Mouse (Mus musculus) brain, embryonic 18.5 days (tissue): ENCODE results near the gene Lrpprc.

ENCODE experiments used
- DNase-seq: peaks from one replicate; pipeline ENCODE4 v3.0.0-alpha.2; 2012; ENCODE audit warnings: low read depth, low spot score

Gene Lrpprc

GRCm38 (mm10) chr17:84717416-84717815 lies 73.2 kb downstream of the Lrpprc start:
- no peak for DNase-seq

GRCm38 (mm10) chr17:84716252-84716872 lies 74.2 kb downstream of the Lrpprc start:
- no peak for DNase-seq

GRCm38 (mm10) chr17:84714930-84715329 lies 75.7 kb downstream of the Lrpprc start:
- no peak for DNase-seq

GRCm38 (mm10) chr17:84713563-84714164 lies 76.9 kb downstream of the Lrpprc start:
- DNase-seq = no peak

DNA sequence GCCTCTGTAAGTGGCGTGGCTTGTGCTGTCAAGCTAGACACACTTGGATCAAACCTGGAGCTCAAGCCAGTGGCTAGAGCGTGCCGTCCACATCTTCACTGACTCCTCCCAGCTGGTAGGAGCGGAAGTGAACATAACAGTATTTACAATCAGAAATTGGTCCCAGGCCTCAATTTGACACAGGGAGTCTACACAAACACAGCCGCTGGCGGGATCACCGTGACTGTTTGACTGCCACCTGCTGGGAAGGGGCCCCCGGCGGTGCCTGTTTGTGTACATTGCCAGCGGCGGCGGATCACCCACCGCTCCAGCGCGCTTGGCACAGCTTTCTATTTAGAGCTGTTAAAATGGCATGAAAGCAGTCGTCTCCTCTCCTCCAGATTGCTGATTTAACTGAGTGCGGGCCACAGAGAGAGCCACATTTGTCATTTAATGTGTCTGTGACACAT lies 81.2 kb downstream of the Lrpprc start:
- DNase-seq = no peak

DNA sequence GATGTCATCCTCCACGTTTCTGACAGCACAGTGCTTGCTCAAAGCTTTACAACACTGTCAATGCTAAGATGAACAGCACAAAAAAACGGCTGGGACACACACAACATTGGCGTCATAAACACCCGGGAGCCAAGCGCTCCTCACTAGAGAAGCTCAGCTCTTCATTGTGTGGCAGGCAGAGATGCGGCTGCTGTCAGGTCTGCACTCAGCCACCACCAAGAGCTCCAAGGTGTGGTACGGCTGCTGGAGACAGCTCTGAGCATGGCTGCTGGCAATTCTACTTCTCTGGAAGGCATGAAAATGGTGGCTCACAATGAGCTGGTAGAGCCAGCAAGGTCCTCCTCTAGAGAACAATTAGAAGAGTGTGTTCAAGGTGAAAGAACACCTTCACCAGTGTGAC lies 81.8 kb downstream of the Lrpprc start:
- no peak for DNase-seq

DNA sequence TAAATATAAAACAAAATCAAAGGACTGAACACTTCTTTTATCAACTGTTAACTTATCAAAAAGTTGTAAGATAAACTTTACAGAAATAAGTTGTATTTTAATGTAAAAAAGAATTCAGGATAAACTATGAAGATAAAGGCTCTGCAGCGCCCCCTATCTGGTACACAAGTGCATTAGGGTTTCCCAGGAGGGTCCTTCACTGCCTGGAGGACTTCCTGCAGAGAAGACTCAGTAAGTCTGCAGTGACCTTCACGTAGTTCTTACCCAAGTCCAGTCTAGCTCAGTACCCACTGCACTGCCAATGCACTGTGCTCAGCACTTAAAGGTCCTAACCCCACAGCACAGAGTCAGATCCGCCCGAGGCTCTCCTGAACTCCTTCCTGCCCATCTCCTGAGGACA lies 83.2 kb downstream of the Lrpprc start:
- no peak for DNase-seq

DNA sequence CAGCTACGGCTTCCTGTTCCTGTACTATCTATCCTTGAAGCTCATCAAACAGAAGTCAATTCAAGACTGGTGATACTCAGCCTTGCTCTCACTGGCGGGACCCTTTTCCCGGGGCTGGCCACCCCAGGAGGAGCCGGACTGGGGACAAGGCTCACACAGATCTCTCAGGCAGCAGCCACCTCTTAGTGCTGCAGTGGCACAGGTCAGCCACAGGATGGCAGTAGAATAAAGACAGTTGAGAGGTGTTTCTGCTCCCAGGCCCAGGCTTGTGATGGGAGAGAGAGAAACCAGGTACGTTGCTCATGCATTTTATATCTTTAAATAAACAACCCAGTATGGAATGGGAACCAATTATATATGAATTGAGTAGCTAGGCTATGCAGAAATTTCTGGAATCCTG lies 91.9 kb downstream of the Lrpprc start:
- no peak for DNase-seq

DNA sequence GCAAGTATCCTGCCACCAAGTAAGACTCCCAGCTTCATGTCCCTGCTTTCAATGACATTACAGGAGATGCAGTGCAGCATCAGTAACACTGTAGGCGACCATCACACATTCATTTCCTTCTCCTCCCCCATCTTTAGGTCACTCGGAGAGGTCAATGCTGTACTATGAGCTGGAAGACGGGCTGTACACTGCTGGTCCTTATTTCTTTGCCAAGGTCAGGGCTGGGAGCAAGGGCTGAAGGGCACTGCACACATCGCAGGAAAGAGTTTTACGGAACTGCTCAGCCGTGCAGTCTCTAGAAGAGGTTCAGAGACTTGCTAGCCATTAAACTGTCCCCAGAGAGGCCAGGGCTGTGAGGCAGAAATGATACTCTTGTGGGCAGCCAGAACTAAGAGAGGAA lies 94.1 kb downstream of the Lrpprc start:
- DNase-seq = no peak

DNA sequence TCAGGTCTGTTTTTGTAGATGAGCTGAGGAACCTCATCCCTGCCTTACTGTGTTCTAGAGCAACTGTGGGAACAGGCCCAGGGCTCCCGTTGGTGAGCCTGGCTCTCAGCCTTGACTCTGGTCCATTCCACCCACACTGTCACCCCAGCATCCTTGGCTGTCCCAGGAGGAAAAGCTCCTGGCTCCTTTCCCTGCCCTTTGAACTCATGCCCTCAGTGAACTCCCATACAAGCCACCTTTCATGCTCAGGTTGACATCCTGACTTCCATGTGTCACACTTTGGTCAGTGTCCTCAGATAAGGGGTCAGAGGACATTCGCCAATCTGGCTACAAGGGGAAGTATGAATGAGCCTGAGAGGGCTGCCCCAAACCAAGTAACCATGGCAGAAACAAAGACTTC lies 96.8 kb downstream of the Lrpprc start:
- DNase-seq = no peak

GRCm38 (mm10) chr17:84690111-84690510 lies 100.5 kb downstream of the Lrpprc start:
- DNase-seq = no peak

GRCm38 (mm10) chr17:84689316-84689715 lies 101.3 kb downstream of the Lrpprc start:
- DNase-seq = no peak

DNA sequence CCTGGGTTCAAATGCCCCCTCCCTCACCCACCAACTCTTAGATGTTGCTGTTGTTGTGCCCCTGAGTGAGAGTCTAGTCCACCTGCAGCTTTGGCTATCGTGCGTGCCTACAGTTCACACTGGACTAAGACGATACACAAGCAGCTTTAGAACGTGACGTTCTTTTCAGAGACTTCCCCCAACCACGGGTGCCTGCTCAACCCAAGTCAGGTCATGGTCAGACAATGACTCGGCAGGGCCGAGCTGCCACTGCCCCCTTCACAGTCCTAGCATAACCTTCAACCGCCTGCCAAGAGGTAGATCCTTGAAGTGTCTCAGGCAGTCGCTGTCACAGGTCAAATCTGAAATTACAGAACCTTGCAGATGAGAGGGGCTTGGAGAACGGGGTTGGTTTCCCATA lies 101.8 kb downstream of the Lrpprc start:
- no peak for DNase-seq

- DNase-seq = no peak
Measured at GRCm38 (mm10) chr17:84687994-84688393, 102.6 kb downstream of the Lrpprc start.

- DNase-seq = no peak
Measured at GRCm38 (mm10) chr17:84685286-84685685, 105.3 kb downstream of the Lrpprc start.

DNA sequence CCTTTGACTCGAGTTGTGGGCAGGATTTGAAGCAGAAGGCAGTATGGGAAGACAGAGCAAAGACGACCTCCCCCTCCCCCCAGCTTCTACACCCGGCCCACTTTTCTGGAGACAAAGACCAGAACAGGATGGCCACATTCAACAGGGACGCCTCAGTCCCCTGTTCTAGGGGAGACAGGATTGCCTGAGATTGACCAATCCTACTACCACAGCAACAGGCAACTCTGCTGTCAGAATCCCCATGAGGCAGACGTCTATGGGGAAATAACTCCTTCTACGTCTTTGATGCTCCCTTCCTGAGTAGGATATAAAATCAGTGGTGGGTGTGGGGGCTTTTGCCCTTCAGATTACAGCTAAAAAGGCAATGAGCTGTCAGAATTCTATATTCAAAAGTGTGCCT lies 106.3 kb downstream of the Lrpprc start:
- no peak for DNase-seq

DNA sequence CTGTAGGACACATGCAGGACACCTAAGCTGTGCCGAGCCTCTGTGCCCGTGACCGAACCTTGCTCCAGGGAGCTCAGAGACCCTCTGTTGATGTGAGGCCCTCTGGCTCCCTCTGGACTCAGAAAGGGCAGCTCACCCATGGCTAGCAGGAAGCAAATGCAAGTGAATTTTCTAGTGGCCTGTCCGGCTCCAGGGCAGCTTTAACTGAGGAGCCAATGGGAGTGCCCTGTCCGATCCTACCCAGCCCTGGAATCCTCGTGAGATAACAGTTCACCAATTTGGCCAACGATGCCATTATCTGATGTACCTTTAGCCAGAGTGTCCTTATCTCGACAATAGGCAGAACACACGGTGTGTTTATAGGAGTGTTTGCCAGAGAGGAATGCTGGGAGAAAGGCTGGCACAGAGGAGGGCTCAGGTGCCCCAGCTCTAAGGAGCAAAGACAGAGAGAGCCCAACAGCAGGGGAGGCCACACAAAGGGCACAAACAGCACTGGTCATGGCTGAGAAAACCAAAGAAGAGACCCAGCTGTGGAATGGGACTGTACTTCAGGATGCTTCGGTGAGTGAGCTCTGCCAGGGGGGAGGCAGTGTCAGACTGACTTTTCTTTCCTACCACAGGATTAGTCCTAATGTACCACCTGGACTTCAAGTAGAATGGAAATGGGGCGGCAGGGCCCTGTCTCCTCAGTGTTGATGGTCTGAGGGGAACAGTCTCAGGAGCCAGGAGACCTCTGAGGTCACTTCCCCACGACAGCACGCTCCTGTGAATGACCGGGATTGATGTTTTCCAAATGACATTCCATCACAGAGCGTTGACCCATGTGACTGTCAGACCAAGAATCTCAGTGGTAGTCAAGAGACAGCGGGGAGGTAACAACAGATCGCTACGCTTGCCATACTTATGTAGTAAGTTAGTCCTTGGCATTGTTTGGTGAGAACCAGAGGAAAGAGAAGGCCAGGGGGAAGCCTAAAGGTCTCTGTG lies 107.6 kb downstream of the Lrpprc start, which contains the start of gene Abcg5:
Gene Abcg5 (minus strand): TSS at position 278 of the 984 bp plus-strand sequence.
- no peak for DNase-seq

DNA sequence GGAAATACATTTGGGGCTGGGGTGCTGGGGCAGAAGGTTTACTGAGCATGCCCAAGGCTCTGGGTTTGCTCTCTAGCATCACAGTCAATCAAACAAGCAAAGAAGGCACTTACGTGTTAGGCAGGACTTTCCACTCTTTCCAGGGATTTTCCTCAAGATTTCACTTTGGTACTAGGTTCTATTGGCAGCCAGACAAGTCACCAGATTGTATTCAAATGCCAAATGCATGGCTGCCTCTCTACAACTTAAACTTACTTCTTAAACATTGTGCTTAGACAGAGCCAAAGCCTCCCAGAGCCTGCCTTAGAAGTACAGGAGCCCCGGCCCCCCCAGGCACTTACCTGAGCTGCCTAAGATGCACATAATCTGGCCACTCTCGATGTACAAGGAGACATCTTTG lies 108.9 kb downstream of the Lrpprc start:
- DNase-seq = no peak

GRCm38 (mm10) chr17:84677595-84677994 lies 113.0 kb downstream of the Lrpprc start:
- DNase-seq = no peak

GRCm38 (mm10) chr17:84675951-84676366 lies 114.6 kb downstream of the Lrpprc start, which contains the start of gene Abcg8:
Abcg8 (plus strand) TSS chr17:84676302.
- no peak for DNase-seq

GRCm38 (mm10) chr17:84675204-84675603 lies 115.4 kb downstream of the Lrpprc start:
- no peak for DNase-seq

GRCm38 (mm10) chr17:84674048-84674447 lies 116.5 kb downstream of the Lrpprc start:
- DNase-seq = no peak
